Mouse (Mus musculus): Measurements from ENCODE around the gene Zfp599.
A peak's percentile ranks its signal among the peaks of the same experiment; 100 is the strongest.

Gene Zfp599

GRCm38 (mm10) chr9:22217858-22218493 is 41.7 kb downstream of the Zfp599 start:
- DNase-seq, result peak; percentile 24

- DNase-seq, result no peak
These were observed 43.0 kb downstream of the Zfp599 start for GRCm38 (mm10) chr9:22216705-22217104.

DNA sequence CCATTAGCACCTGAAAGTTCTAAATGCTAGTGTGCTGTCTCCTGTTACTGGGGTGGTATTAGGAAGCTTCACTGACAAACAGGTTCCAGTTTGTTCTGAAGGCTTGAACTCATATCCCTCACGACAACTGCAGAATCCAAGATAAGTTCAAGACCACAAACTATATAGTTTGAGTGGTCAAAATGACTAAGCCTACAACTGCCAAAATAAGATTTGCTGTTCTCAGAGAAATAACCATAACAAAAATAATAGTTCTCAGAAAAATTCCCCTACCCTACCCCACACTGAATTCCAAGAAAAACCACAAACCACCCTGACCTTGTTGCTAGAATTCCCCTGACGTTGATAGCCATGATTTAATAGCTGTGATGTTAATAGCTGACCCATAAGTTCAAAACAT is 45.1 kb downstream of the Zfp599 start:
- DNase-seq, result no peak

- peak; percentile 47 for DNase-seq
These were observed 45.9 kb downstream of the Zfp599 start for GRCm38 (mm10) chr9:22213785-22214194.
